Mouse (Mus musculus) ES-Bruce4 (cell line): ENCODE results near the gene Erich3.

Experiments
- CTCF ChIP-seq: IDR thresholded peaks from one replicate; pipeline ENCODE4 v1.8.1; 2011; ENCODE audit warnings: low read depth, low read length
- POLR2A ChIP-seq: IDR thresholded peaks from one replicate; pipeline ENCODE4 v1.8.1; 2011; ENCODE audit warnings: low read length; ENCODE audit not compliant: insufficient read depth

- TF ChIP-seq POLR2A (no peak), CTCF (no peak)
Observed at GRCm38 (mm10) chr3:154764115-154764514, 100.5 kb downstream of the Erich3 start.
